ENCODE assay signal across 20 mouse cellular contexts in the genomic region with DNA sequence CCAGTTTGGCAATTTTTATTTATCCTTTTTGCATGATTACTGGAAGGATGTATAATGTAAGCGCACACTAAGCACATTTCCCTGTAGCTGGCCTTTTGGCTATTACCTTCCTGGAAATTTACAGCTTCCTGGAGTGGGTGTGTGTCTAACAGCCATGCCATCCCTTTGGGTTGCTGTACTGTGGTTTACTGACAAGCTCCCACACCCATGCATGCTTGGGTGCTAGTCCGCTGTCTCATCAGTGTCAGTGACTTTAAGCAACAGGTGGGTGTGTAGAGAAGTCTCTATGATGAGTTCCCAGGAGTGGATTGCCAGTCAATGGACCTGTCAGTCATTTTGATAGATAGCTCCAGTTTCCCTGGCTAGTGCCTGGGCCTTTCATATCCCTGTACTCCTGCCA. TPM values are rescaled to one million over a fixed set of nuclear protein-coding genes. Genes with fewer than 3 reads are reported as not detected.
DNase-seq lines count a peak whose midpoint lies in the region; ATAC-seq and TF ChIP-seq lines count a peak whose summit lies in the region.
"Had no signal": no experiment of that assay in that cellular context is flagged by ENCODE, and none has a peak within 500 bp of the region (broad histone marks: within the 10 kb centered on the region; RNA-seq: fewer than 3 reads in every experiment).

No protein-coding gene starts in this region.

- H3K36me3 ChIP-seq in liver, embryonic 13.5 days, result peaks cover 5% of the 10 kb centered on the region; the same call in 1 of the 2 replicates
- H3K36me3 ChIP-seq in liver, postnatal 0 days (replicated peaks; ENCODE audit: insufficient read depth, low read length), result peaks cover 18% of the 10 kb centered on the region; the same call in 1 of the 2 replicates
- no peaks in the 10 kb centered on the region for H3K36me3 ChIP-seq in thymus, adult 2 months (ENCODE audit: control insufficient read depth, insufficient read depth, low read length)
- H3K36me3 ChIP-seq: forebrain, embryonic 10.5 days; hindbrain, embryonic 12.5 days had no signal

- no peak for TF ChIP-seq POLR2A in thymus, adult 2 months (IDR thresholded peaks at IDR 0.05; ENCODE audit: control insufficient read depth, extremely low read depth, insufficient read depth, low read length, poor library complexity)

- TF ChIP-seq EP300 in liver, postnatal 0 days (IDR thresholded peaks at IDR 0.05; ENCODE audit: low read depth), result no peak

- no peak overlapping the region for H3K4me2 ChIP-seq in liver, embryonic 13.5 days
- no peak overlapping the region for H3K4me2 ChIP-seq in liver, postnatal 0 days (ENCODE audit: low read depth, low read length)
- H3K4me2 ChIP-seq: embryonic facial prominence, embryonic 13.5 days; hindbrain, embryonic 12.5 days had no signal

- peak overlapping the region; percentile 14; the same call in 1 of the 2 replicates for H3K27ac ChIP-seq in liver, embryonic 13.5 days
- H3K27ac ChIP-seq in liver, postnatal 0 days (ENCODE audit: low read depth), result no peak overlapping the region
- no peak overlapping the region for H3K27ac ChIP-seq in thymus, adult 2 months (ENCODE audit: control insufficient read depth, insufficient read depth, low read length)
- H3K27ac ChIP-seq: embryonic facial prominence, embryonic 13.5 days; forebrain, embryonic 10.5 days; heart, embryonic 10.5 days; hindbrain, embryonic 12.5 days had no signal

- DNase-seq in liver, embryonic 13.5 days, result no peak
- DNase-seq in liver, postnatal 0 days, result no peak
- DNase-seq in CD4-positive helper T cell, adult 2 months (ENCODE audit: low read depth, low spot score), result peak; percentile 15
- peak; percentile 57 for DNase-seq in induced T-regulatory cell, adult 2 months (ENCODE audit: low read depth)
- no peak for DNase-seq in embryo, embryonic 10 days (ENCODE audit: low spot score)
- DNase-seq in layer of hippocampus, postnatal 14 days (ENCODE audit: low spot score in 2 of 2), result no peak
- no peak for DNase-seq in thymus, adult 2 months
- DNase-seq: adrenal gland, postnatal 10 days; cerebellum, adult 11 months; cerebellum, adult 8-10 months; cerebellum, postnatal 14 days; heart, adult 18-20 months; heart, postnatal 10 days; heart, postnatal 4 days had no signal

- TF ChIP-seq CTCF in liver, postnatal 0 days (IDR thresholded peaks at IDR 0.05; ENCODE audit: low read depth), result no peak
- TF ChIP-seq CTCF in thymus, adult 2 months (IDR thresholded peaks at IDR 0.05; ENCODE audit: borderline replicate concordance, control insufficient read depth, extremely low read depth, insufficient read depth, low read length, poor library complexity), result no peak

- ATAC-seq in liver, embryonic 13.5 days (ENCODE audit: low read depth), result peak; percentile 61; the same call in 1 of the 2 replicates
- no peak for ATAC-seq in liver, postnatal 0 days
- ATAC-seq: forebrain, embryonic 14.5 days; hindbrain, embryonic 16.5 days had no signal

- no peaks in the 10 kb centered on the region for H3K9me3 ChIP-seq in liver, embryonic 13.5 days (replicated peaks)
- no peaks in the 10 kb centered on the region for H3K9me3 ChIP-seq in liver, postnatal 0 days (ENCODE audit: low read length)
- H3K9me3 ChIP-seq: embryonic facial prominence, embryonic 13.5 days; forebrain, embryonic 10.5 days; heart, embryonic 10.5 days; hindbrain, embryonic 12.5 days had no signal

- no peak overlapping the region for H3K9ac ChIP-seq in liver, embryonic 13.5 days
- H3K9ac ChIP-seq in liver, postnatal 0 days (replicated peaks), result no peak overlapping the region
- H3K9ac ChIP-seq: embryonic facial prominence, embryonic 13.5 days; hindbrain, embryonic 12.5 days had no signal

- H3K4me1 ChIP-seq in liver, embryonic 13.5 days (replicated peaks), result peaks cover 22% of the 10 kb centered on the region
- H3K4me1 ChIP-seq in liver, postnatal 0 days (ENCODE audit: insufficient read depth), result no peaks in the 10 kb centered on the region
- H3K4me1 ChIP-seq in thymus, adult 2 months (replicated peaks; ENCODE audit: control insufficient read depth, insufficient read depth, low read length), result no peaks in the 10 kb centered on the region
- H3K4me1 ChIP-seq: embryonic facial prominence, embryonic 13.5 days; forebrain, embryonic 10.5 days; hindbrain, embryonic 12.5 days had no signal

- WGBS in liver, embryonic 13.5 days (ENCODE audit: insufficient replicate concordance), result 46% methylated on average over 2 of the region's 2 CpGs
- 63% methylated on average over 2 of the region's 2 CpGs for WGBS in liver, postnatal 0 days (ENCODE audit: insufficient replicate concordance)
- WGBS in thymus, adult 2 months, result 88% methylated on average over 2 of the region's 2 CpGs

- H3K27me3 ChIP-seq in liver, embryonic 13.5 days, result no peaks in the 10 kb centered on the region
- no peaks in the 10 kb centered on the region for H3K27me3 ChIP-seq in liver, postnatal 0 days (ENCODE audit: insufficient read depth, low read length)
- no peaks in the 10 kb centered on the region for H3K27me3 ChIP-seq in thymus, adult 2 months (ENCODE audit: control insufficient read depth, insufficient read depth, low read length)
- H3K27me3 ChIP-seq: embryonic facial prominence, embryonic 13.5 days; hindbrain, embryonic 12.5 days had no signal

- H3K4me3 ChIP-seq in liver, embryonic 13.5 days (replicated peaks), result no peak overlapping the region
- H3K4me3 ChIP-seq in liver, postnatal 0 days (ENCODE audit: low read depth, low read length), result no peak overlapping the region
- no peak overlapping the region for H3K4me3 ChIP-seq in thymus, adult 2 months (ENCODE audit: control insufficient read depth, insufficient read depth, low read length)
- H3K4me3 ChIP-seq: embryonic facial prominence, embryonic 13.5 days; forebrain, embryonic 10.5 days; heart, embryonic 10.5 days; hindbrain, embryonic 12.5 days had no signal

RNA-seq across cellular contexts. Expression of gene Stom, which starts 37.3 kb away (rescaled TPM):
- 128 and 160 TPM in 2 replicates for polyA plus RNA-seq in liver, embryonic 13.5 days (2015; fragmentation: Nextera tagmentation; extraction: Ambion mirVana)
- 77.1 and 86.3 TPM in 2 replicates for polyA plus RNA-seq in liver, postnatal 0 days (2015; fragmentation: Nextera tagmentation; extraction: Ambion mirVana)
- total RNA-seq in layer of hippocampus, postnatal 14 days (2021), result 1 to 10 TPM; 8.0 to 8.2 TPM
- polyA plus RNA-seq in thymus, adult 2 months (2012; rRNA removed), result 18.8 and 19.4 TPM in 2 replicates

RNA-seq across cellular contexts. Expression of gene Gsn, which starts 43.3 kb away (rescaled TPM):
- 77.4 and 92.5 TPM in 2 replicates for polyA plus RNA-seq in liver, embryonic 13.5 days (2015; fragmentation: Nextera tagmentation; extraction: Ambion mirVana)
- polyA plus RNA-seq in liver, postnatal 0 days (2015; fragmentation: Nextera tagmentation; extraction: Ambion mirVana), result 56.1 and 59.7 TPM in 2 replicates
- total RNA-seq in layer of hippocampus, postnatal 14 days (2021), result 10 to 100 TPM; 85.8 to 94.7 TPM
- 393 and 535 TPM in 2 replicates for polyA plus RNA-seq in thymus, adult 2 months (2012; rRNA removed)

Comparison
In these comparisons a context has a peak if more than half of its experiments do, and no peak if none do; other contexts are left out.
1. DNase-seq: peak in CD4-positive helper T cell, adult 2 months (single experiment) and induced T-regulatory cell, adult 2 months (single experiment); none in liver, embryonic 13.5 days (single experiment), liver, postnatal 0 days (single experiment), embryo, embryonic 10 days (single experiment), layer of hippocampus, postnatal 14 days (0 of 2) and thymus, adult 2 months (single experiment).